Mouse (Mus musculus) neural tube, embryonic 11.5 days (tissue): ENCODE results near the gene Wnk2. TPM values are rescaled to one million over a fixed set of nuclear protein-coding genes. Genes with fewer than 3 reads are reported as not detected.

Experiments
- ATAC-seq: fragments of 200-750 bp; cut with Nextera tagmentation; 2 replicates; pipeline ENCODE4 v1.8.0; 2017; ENCODE audit warnings: moderate number of reproducible peaks, mild to moderate bottlenecking, moderate TSS enrichment, moderate library complexity; ENCODE audit not compliant: insufficient read depth, low FRiP score, low TSS enrichment
- DNase-seq: peaks from one replicate; pipeline ENCODE4 v3.0.0-alpha.2; 2015; ENCODE audit warnings: low spot score
- H3K27ac ChIP-seq: fragments of 300-500 bp; sonication (generic); 2 replicates; pipeline ENCODE4 v1.5.1; 2014; ENCODE audit warnings: low read depth, mild to moderate bottlenecking, low read length
- H3K27me3 ChIP-seq: fragments of 300-500 bp; sonication (generic); 2 replicates; pipeline ENCODE4 v1.6.1; 2014; ENCODE audit warnings: mild to moderate bottlenecking, low read length, mixed read lengths; ENCODE audit not compliant: control insufficient read depth, insufficient read depth
- H3K36me3 ChIP-seq: fragments of 300-500 bp; sonication (generic); 2 replicates; pipeline ENCODE4 v1.6.1; 2014; ENCODE audit warnings: mild to moderate bottlenecking, low read length, moderate library complexity, mixed read lengths; ENCODE audit not compliant: control insufficient read depth, insufficient read depth
- H3K4me1 ChIP-seq: fragments of 300-500 bp; sonication (generic); 2 replicates; pipeline ENCODE4 v1.6.1; 2014; ENCODE audit warnings: low read length, mixed read lengths; ENCODE audit not compliant: control insufficient read depth, insufficient read depth
- H3K4me2 ChIP-seq: fragments of 300-500 bp; sonication (generic); 2 replicates; pipeline ENCODE4 v1.6.1; 2014; ENCODE audit warnings: low read depth, mild to moderate bottlenecking, moderate library complexity
- H3K4me3 ChIP-seq: fragments of 300-500 bp; sonication (generic); 2 replicates; pipeline ENCODE4 v1.5.1; 2014; ENCODE audit warnings: low read depth, low read length
- H3K9ac ChIP-seq: fragments of 300-500 bp; sonication (generic); 2 replicates; pipeline ENCODE4 v1.6.1; 2014; ENCODE audit warnings: mild to moderate bottlenecking, low read length
- H3K9me3 ChIP-seq: fragments of 300-500 bp; sonication (generic); 2 replicates; pipeline ENCODE4 v1.6.1; 2016; ENCODE audit warnings: low read length; ENCODE audit not compliant: control insufficient read depth
- WGBS: fragments of 180-500 bp; shearing (Covaris S2); extraction: QIAGEN DNeasy Blood & Tissue Kit; methylation state at CpG from one replicate; pipeline ENCODE4 v1.1.7; 2014; 5-methylcytosine and 5-hydroxymethylcytosine counted together
- polyA plus RNA-seq: library from polyadenylated mRNA; unstranded; fragments of >200 nt; fragmentation: Nextera tagmentation; extraction: Ambion mirVana; gene quantifications from 2 replicates; pipeline ENCODE4 v1.2.1, GENCODE M21; 2014

Wnk2 gene
- polyA plus RNA-seq, 1 experiment from 2014 or later, result 10.7 TPM

- DNase-seq (no peak), ATAC-seq (no peak)
- WGBS, result 69% methylated on average over 4 of the region's 4 CpGs
- Histone ChIP-seq H3K27me3 (peaks cover 3% of the 10 kb centered on the region; the same call in 1 of the 2 replicates), H3K4me3 (no peak overlapping the region), H3K27ac (no peak overlapping the region), H3K9ac (no peak overlapping the region), H3K9me3 (no peaks in the 10 kb centered on the region), H3K4me2 (no peak overlapping the region), H3K36me3 (no peaks in the 10 kb centered on the region), H3K4me1 (peaks cover 11% of the 10 kb centered on the region; the same call in 1 of the 2 replicates)
Measured at GRCm38 (mm10) chr13:49140567-49140966, 7.2 kb downstream of the Wnk2 start.

GRCm38 (mm10) chr13:49134491-49134890, 13.3 kb downstream of the Wnk2 start:
- Histone ChIP-seq H3K4me2 (no peak overlapping the region), H3K9ac (no peak overlapping the region), H3K4me3 (no peak overlapping the region), H3K27me3 (no peaks in the 10 kb centered on the region), H3K9me3 (no peaks in the 10 kb centered on the region), H3K4me1 (peaks cover 17% of the 10 kb centered on the region), H3K36me3 (no peaks in the 10 kb centered on the region), H3K27ac (no peak overlapping the region)
- 92% methylated on average over 11 of the region's 11 CpGs for WGBS
- no peak for DNase-seq
- ATAC-seq, result no peak

GRCm38 (mm10) chr13:49133125-49133524, 14.7 kb downstream of the Wnk2 start:
- peaks cover 19% of the 10 kb centered on the region for H3K4me1 ChIP-seq
- no peaks in the 10 kb centered on the region for H3K9me3 ChIP-seq
- H3K27me3 ChIP-seq, result no peaks in the 10 kb centered on the region
- no peak overlapping the region for H3K9ac ChIP-seq
- no peak overlapping the region for H3K4me2 ChIP-seq
- H3K36me3 ChIP-seq, result no peaks in the 10 kb centered on the region
- H3K27ac ChIP-seq, result no peak overlapping the region
- no peak overlapping the region for H3K4me3 ChIP-seq
- no peak for DNase-seq
- 83% methylated on average over 4 of the region's 4 CpGs for WGBS
- ATAC-seq, result no peak

GRCm38 (mm10) chr13:49131946-49132687, 15.7 kb downstream of the Wnk2 start:
- H3K27ac ChIP-seq, result peak overlapping the region; percentile 15; the same call in 1 of the 2 replicates

GRCm38 (mm10) chr13:49131342-49131855, 16.4 kb downstream of the Wnk2 start:
- DNase-seq (no peak), ATAC-seq (no peak)
- Histone ChIP-seq H3K27me3 (no peaks in the 10 kb centered on the region), H3K27ac (peak overlapping the region; percentile 15; the same call in 1 of the 2 replicates), H3K9ac (no peak overlapping the region), H3K36me3 (no peaks in the 10 kb centered on the region), H3K9me3 (no peaks in the 10 kb centered on the region), H3K4me3 (no peak overlapping the region), H3K4me2 (no peak overlapping the region), H3K4me1 (peaks cover 24% of the 10 kb centered on the region)
- WGBS, result 65% methylated on average over 4 of the region's 4 CpGs

More at GRCm38 (mm10) chr13:49131946-49132687, 15.7 kb downstream of the Wnk2 start:
- H3K36me3 ChIP-seq, result no peaks in the 10 kb centered on the region
- no peak overlapping the region for H3K9ac ChIP-seq
- no peaks in the 10 kb centered on the region for H3K9me3 ChIP-seq
- H3K27me3 ChIP-seq, result no peaks in the 10 kb centered on the region
- DNase-seq (no peak), ATAC-seq (no peak)
- H3K4me2 ChIP-seq, result no peak overlapping the region
- 66% methylated on average over 7 of the region's 7 CpGs for WGBS
- peaks cover 24% of the 10 kb centered on the region for H3K4me1 ChIP-seq
- no peak overlapping the region for H3K4me3 ChIP-seq

GRCm38 (mm10) chr13:49129845-49130244, 18.0 kb downstream of the Wnk2 start:
- ATAC-seq (0 out of 2 replicates have a peak, but pooled peaks have one; percentile 50), DNase-seq (peak; percentile 53)
- Histone ChIP-seq H3K27ac (no peak overlapping the region), H3K27me3 (no peaks in the 10 kb centered on the region), H3K9me3 (no peaks in the 10 kb centered on the region), H3K4me3 (no peak overlapping the region), H3K4me2 (no peak overlapping the region), H3K4me1 (peaks cover 24% of the 10 kb centered on the region), H3K36me3 (no peaks in the 10 kb centered on the region), H3K9ac (no peak overlapping the region)
- WGBS, result 11% methylated on average over 4 of the region's 4 CpGs

- Histone ChIP-seq H3K27ac (no peak overlapping the region), H3K4me2 (no peak overlapping the region), H3K4me1 (peaks cover 24% of the 10 kb centered on the region), H3K27me3 (no peaks in the 10 kb centered on the region), H3K4me3 (no peak overlapping the region), H3K9me3 (no peaks in the 10 kb centered on the region), H3K9ac (no peak overlapping the region), H3K36me3 (no peaks in the 10 kb centered on the region)
- ATAC-seq (no peak), DNase-seq (no peak)
- WGBS, result 100% methylated on average over 1 of the region's 1 CpGs
Measured at GRCm38 (mm10) chr13:49129154-49129553, 18.7 kb downstream of the Wnk2 start.

GRCm38 (mm10) chr13:49127844-49128631, 19.8 kb downstream of the Wnk2 start:
- no peaks in the 10 kb centered on the region for H3K9me3 ChIP-seq
- WGBS, result 56% methylated on average over 15 of the region's 15 CpGs
- peaks cover 24% of the 10 kb centered on the region for H3K4me1 ChIP-seq
- DNase-seq (no peak), ATAC-seq (no peak)
- no peak overlapping the region for H3K4me3 ChIP-seq
- H3K9ac ChIP-seq, result no peak overlapping the region
- H3K27me3 ChIP-seq, result no peaks in the 10 kb centered on the region
- H3K36me3 ChIP-seq, result no peaks in the 10 kb centered on the region
- no peak overlapping the region for H3K4me2 ChIP-seq
- no peak overlapping the region for H3K27ac ChIP-seq
